Mouse (Mus musculus) MEL (cell line): ENCODE measurements around the gene Csnk1g2. TPM values are rescaled to one million over a fixed set of nuclear protein-coding genes. Genes with fewer than 3 reads are reported as not detected.

Experiments
- DNase-seq: peaks from one replicate; pipeline ENCODE4 v3.0.0; 2011; ENCODE audit warnings: low read depth, low spot score
- H3K27ac ChIP-seq: 2 replicates; pipeline ENCODE4 v1.5.1; 2012; ENCODE audit warnings: low read depth, mild to moderate bottlenecking, control low read depth, low read length, moderate library complexity; ENCODE audit not compliant: control insufficient read depth
- H3K27me3 ChIP-seq, 2 experiments: fragments of 150-350 bp in 1 of 2; sonication (generic) in 1 of 2; 2 replicates each; pipeline ENCODE4 v1.6.1; 2012; ENCODE audit warnings: low read length in 2 of 2, mild to moderate bottlenecking in 2 of 2, improper control_type of control experiment in 1 of 2, moderate library complexity in 1 of 2; ENCODE audit not compliant: insufficient read depth in 2 of 2, control insufficient read depth in 1 of 2
- H3K36me3 ChIP-seq, 2 experiments: 2 replicates each; pipeline ENCODE4 v1.6.1; 2012 to 2014; ENCODE audit warnings: low read length in 2 of 2, improper control_type of control experiment in 1 of 2, inconsistent platforms in 1 of 2, mild to moderate bottlenecking in 1 of 2; ENCODE audit not compliant: insufficient read depth in 2 of 2, control insufficient read depth in 1 of 2
- H3K4me1 ChIP-seq, 2 experiments: fragments of 150-350 bp in 1 of 2; sonication (generic) in 1 of 2; 2 replicates each; pipeline ENCODE4 v1.6.1; 2012; ENCODE audit warnings: low read length in 2 of 2, improper control_type of control experiment in 1 of 2, mild to moderate bottlenecking in 1 of 2; ENCODE audit not compliant: insufficient read depth in 2 of 2, control insufficient read depth in 1 of 2
- H3K4me3 ChIP-seq, 2 experiments: fragments of 150-350 bp in 1 of 2; sonication (generic) in 1 of 2; 2 replicates each; pipeline ENCODE4 v1.5.1; 2012; ENCODE audit warnings: low read depth in 2 of 2, low read length in 2 of 2, mild to moderate bottlenecking in 2 of 2, moderate library complexity in 2 of 2, control low read depth in 1 of 2, improper control_type of control experiment in 1 of 2; ENCODE audit not compliant: control insufficient read depth in 1 of 2, insufficient read depth in 1 of 2
- H3K79me2 ChIP-seq: 2 replicates; pipeline ENCODE4 v1.6.1; 2012; ENCODE audit warnings: mild to moderate bottlenecking, low read length, moderate library complexity; ENCODE audit not compliant: control insufficient read depth, poor library complexity, insufficient read depth
- H3K9ac ChIP-seq: 2 replicates; pipeline ENCODE4 v1.6.1; 2012; ENCODE audit warnings: low read depth, mild to moderate bottlenecking, control low read depth, low read length, moderate library complexity; ENCODE audit not compliant: control insufficient read depth, poor library complexity, severe bottlenecking
- H3K9me3 ChIP-seq: fragments of 150-350 bp; sonication (generic); replicated peaks from 2 replicates; pipeline ENCODE4 v1.6.1; 2012; ENCODE audit warnings: mild to moderate bottlenecking, low read length, improper control_type of control experiment, moderate library complexity; ENCODE audit not compliant: insufficient read depth
- BHLHE40 ChIP-seq: IDR thresholded peaks from 2 replicates; pipeline ENCODE4 v1.6.1; 2012; ENCODE audit warnings: low read depth, mild to moderate bottlenecking, inconsistent platforms, low read length, improper control_type of control experiment, borderline replicate concordance
- CTCF ChIP-seq, 3 experiments: IDR thresholded peaks in 2 of 3; conservative IDR thresholded peaks in 1 of 3; 2 replicates each; pipeline ENCODE4 v1.5.1; 2011 to 2012; ENCODE audit warnings: low read length in 3 of 3, low read depth in 2 of 3, mild to moderate bottlenecking in 2 of 3, improper control_type of control experiment in 1 of 3, inconsistent platforms in 1 of 3, mixed read lengths in 1 of 3, moderate library complexity in 1 of 3; ENCODE audit not compliant: control insufficient read depth in 1 of 3, insufficient read depth in 1 of 3, poor library complexity in 1 of 3, severe bottlenecking in 1 of 3
- E2F4 ChIP-seq: IDR thresholded peaks from 2 replicates; pipeline ENCODE4 v1.6.1; 2011; ENCODE audit warnings: low read depth, low read length, improper control_type of control experiment, borderline replicate concordance
- EP300 ChIP-seq, 2 experiments: IDR thresholded peaks; 2 replicates each; pipeline ENCODE4 v1.6.1; 2011; ENCODE audit warnings: improper control_type of control experiment in 2 of 2, low read length in 2 of 2, low read depth in 1 of 2, mild to moderate bottlenecking in 1 of 2
- ETS1 ChIP-seq: IDR thresholded peaks from 2 replicates; pipeline ENCODE4 v1.6.1; 2012; ENCODE audit warnings: low read depth, mild to moderate bottlenecking, inconsistent platforms, low read length, improper control_type of control experiment, moderate library complexity
- GATA1 ChIP-seq: IDR thresholded peaks from 2 replicates; pipeline ENCODE4 v1.6.1; 2011; ENCODE audit warnings: low read depth, low read length, improper control_type of control experiment
- MAX ChIP-seq: IDR thresholded peaks from 2 replicates; pipeline ENCODE4 v1.6.1; 2011; ENCODE audit warnings: low read length, improper control_type of control experiment
- MAZ ChIP-seq: IDR thresholded peaks from 2 replicates; pipeline ENCODE4 v1.6.1; 2012; ENCODE audit warnings: low read depth, mild to moderate bottlenecking, inconsistent platforms, low read length, improper control_type of control experiment
- MEF2A ChIP-seq: IDR thresholded peaks from 2 replicates; pipeline ENCODE4 v1.6.1; 2014; ENCODE audit warnings: low read depth, mild to moderate bottlenecking, inconsistent platforms, low read length, improper control_type of control experiment; ENCODE audit not compliant: poor library complexity, insufficient replicate concordance, severe bottlenecking; ENCODE audit errors: extremely low read depth
- MYB ChIP-seq: IDR thresholded peaks from 2 replicates; pipeline ENCODE4 v1.6.1; 2011; ENCODE audit warnings: mild to moderate bottlenecking, low read depth, low read length, improper control_type of control experiment
- POLR2AphosphoS2 ChIP-seq: IDR thresholded peaks from 2 replicates; pipeline ENCODE4 v1.6.1; 2011; ENCODE audit warnings: low read length, improper control_type of control experiment
- SMC3 ChIP-seq: IDR thresholded peaks from 2 replicates; pipeline ENCODE4 v1.6.1; 2011; ENCODE audit warnings: low read depth, low read length, improper control_type of control experiment
- TBP ChIP-seq: IDR thresholded peaks from 2 replicates; pipeline ENCODE4 v1.8.0; 2011; ENCODE audit warnings: low read depth, low read length, improper control_type of control experiment
- UBTF ChIP-seq: IDR thresholded peaks from 2 replicates; pipeline ENCODE4 v1.6.1; 2012; ENCODE audit warnings: low read depth, mild to moderate bottlenecking, inconsistent platforms, low read length, improper control_type of control experiment, moderate library complexity, borderline replicate concordance; ENCODE audit not compliant: insufficient read depth
- USF1 ChIP-seq: IDR thresholded peaks from 2 replicates; pipeline ENCODE4 v1.6.1; 2014; ENCODE audit warnings: low read depth, mild to moderate bottlenecking, inconsistent platforms, low read length, improper control_type of control experiment, moderate library complexity
- USF2 ChIP-seq, 2 experiments: IDR thresholded peaks; 2 replicates each; pipeline ENCODE4 v1.6.1; 2011 to 2012; ENCODE audit warnings: improper control_type of control experiment in 2 of 2, low read length in 2 of 2, borderline replicate concordance in 1 of 2, inconsistent platforms in 1 of 2, low read depth in 1 of 2, mild to moderate bottlenecking in 1 of 2; ENCODE audit not compliant: insufficient read depth in 1 of 2
- ZKSCAN1 ChIP-seq: IDR thresholded peaks from 2 replicates; pipeline ENCODE4 v1.6.1; 2012; ENCODE audit warnings: low read depth, mild to moderate bottlenecking, inconsistent platforms, low read length, improper control_type of control experiment, moderate library complexity
- ZMIZ1 ChIP-seq: IDR thresholded peaks from 2 replicates; pipeline ENCODE4 v1.6.1; 2012; ENCODE audit warnings: low read depth, mild to moderate bottlenecking, inconsistent platforms, low read length, improper control_type of control experiment, moderate library complexity
- ZNF384 ChIP-seq: IDR thresholded peaks from 2 replicates; pipeline ENCODE4 v1.6.1; 2012; ENCODE audit warnings: low read depth, mild to moderate bottlenecking, inconsistent platforms, low read length, improper control_type of control experiment
- polyA plus RNA-seq, 2 experiments: library from polyadenylated mRNA; stranded (reverse) in 1 of 2; unstranded in 1 of 2; fragments of >175 nt in 1 of 2; fragments of >200 nt in 1 of 2; gene quantifications; 2 replicates each; pipeline versions ENCODE4 v1.2.1 to v1.2.4; 2012; ENCODE audit warnings: low replicate concordance in 2 of 2, low read depth in 1 of 2; ENCODE audit not compliant: insufficient read length in 2 of 2, insufficient read depth in 1 of 2, missing spikeins in 1 of 2
- total RNA-seq: library from RNA; depleted of rRNA; stranded (reverse); fragments of 300-350 nt; gene quantifications from 2 replicates; pipeline ENCODE4 v1.2.3, GENCODE M21; 2012

Csnk1g2 gene
- total and polyA plus RNA-seq, 3 experiments = 132 to 231 TPM; not detected in 1

- 0 out of 4 replicates have a peak, but pooled peaks cover 0 to 2% of the 10 kb centered on the region in 2 experiments for H3K36me3 ChIP-seq
- DNase-seq = no peak
- H3K79me2 ChIP-seq = peaks cover 28% of the 10 kb centered on the region
- no peak overlapping the region for H3K4me3 ChIP-seq
- peaks cover 0 to 18% of the 10 kb centered on the region in 2 experiments; a peak in 2 of 4 replicates for H3K4me1 ChIP-seq
- H3K27ac ChIP-seq = no peak overlapping the region
- H3K9ac ChIP-seq = no peak overlapping the region
- H3K9me3 ChIP-seq = no peaks in the 10 kb centered on the region
- H3K27me3 ChIP-seq = no peaks in the 10 kb centered on the region
- TF ChIP-seq ETS1 = no peak
- no peak for TF ChIP-seq ZKSCAN1
- no peak for TF ChIP-seq EP300 (IDR thresholded peaks at IDR 0.05; ENCODE audit: low read depth in 1 of 2, low read length in 2 of 2)
- TF ChIP-seq BHLHE40 = no peak
- no peak for TF ChIP-seq CTCF (IDR thresholded peaks at IDR 0.05 in 2 of 3, conservative IDR thresholded peaks at IDR 0.05 in 1 of 3; ENCODE audit: control insufficient read depth in 1 of 3, insufficient read depth in 1 of 3, low read depth in 2 of 3, low read length in 3 of 3, poor library complexity in 1 of 3, severe bottlenecking in 1 of 3)
- TF ChIP-seq TBP = no peak
- no peak for TF ChIP-seq ZNF384
- no peak for TF ChIP-seq MYB
- no peak for TF ChIP-seq MEF2A
- TF ChIP-seq E2F4 = no peak
These were observed 2.3 kb upstream of the Csnk1g2 start for GRCm38 (mm10) chr10:80620365-80620764.

- peaks cover 34% of the 10 kb centered on the region for H3K79me2 ChIP-seq
- 0 out of 4 replicates have a peak, but pooled peaks cover 0 to 2% of the 10 kb centered on the region in 2 experiments for H3K36me3 ChIP-seq
- H3K4me1 ChIP-seq = peaks cover 0 to 18% of the 10 kb centered on the region in 2 experiments; a peak in 2 of 4 replicates
- peak overlapping the region; percentile 68 for H3K9ac ChIP-seq
- peak overlapping the region; percentile 70 to 83 for H3K4me3 ChIP-seq
- no peak for DNase-seq
- H3K27ac ChIP-seq = peak overlapping the region; percentile 60
- no peaks in the 10 kb centered on the region for H3K9me3 ChIP-seq
- H3K27me3 ChIP-seq = no peaks in the 10 kb centered on the region
- TF ChIP-seq ZKSCAN1 = no peak
- no peak for TF ChIP-seq MYB
- no peak for TF ChIP-seq UBTF
- no peak for TF ChIP-seq TBP
- no peak for TF ChIP-seq USF1
- TF ChIP-seq SMC3 = no peak
- no peak for TF ChIP-seq MAX
- TF ChIP-seq ZNF384 = no peak
- no peak for TF ChIP-seq MAZ
- TF ChIP-seq GATA1 = no peak
- TF ChIP-seq POLR2AphosphoS2 = no peak
- TF ChIP-seq USF2 (IDR thresholded peaks at IDR 0.05; ENCODE audit: borderline replicate concordance in 1 of 2, insufficient read depth in 1 of 2, low read depth in 1 of 2, low read length in 2 of 2) = no peak
- TF ChIP-seq ZMIZ1 = no peak
- no peak for TF ChIP-seq CTCF (IDR thresholded peaks at IDR 0.05 in 2 of 3, conservative IDR thresholded peaks at IDR 0.05 in 1 of 3; ENCODE audit: control insufficient read depth in 1 of 3, insufficient read depth in 1 of 3, low read depth in 2 of 3, low read length in 3 of 3, poor library complexity in 1 of 3, severe bottlenecking in 1 of 3)
These were observed 1.6 kb upstream of the Csnk1g2 start for GRCm38 (mm10) chr10:80620796-80621689.
